Mouse (Mus musculus): ENCODE results near the gene Krt81. TPM values are rescaled to one million over a fixed set of nuclear protein-coding genes. Genes with fewer than 3 reads are reported as not detected.

Krt81 gene
- polyA plus RNA-seq, 1 experiment from 2014 or later: not detected

GRCm38 (mm10) chr15:101438555-101438954 is 25.0 kb downstream of the Krt81 start, which contains the start of gene Krt87:
Gene Krt87 (minus strand): TSS chr15:101438804.
- Histone ChIP-seq H3K27me3 (ENCODE audit: control insufficient read depth, insufficient read depth, low read length) (peaks cover 11% of the 10 kb centered on the region), H3K27ac (replicated peaks; ENCODE audit: low read depth, low read length) (no peak within 1 kb of the TSS), H3K4me1 (ENCODE audit: control insufficient read depth, insufficient read depth, low read length) (0 out of 2 replicates have a peak, but pooled peaks cover 6% of the 10 kb centered on the region), H3K36me3 (ENCODE audit: control insufficient read depth, insufficient read depth, low read length) (no peaks in the 10 kb centered on the region), H3K9ac (replicated peaks; ENCODE audit: low read length) (peak within 1 kb of the TSS; percentile 53), H3K4me2 (ENCODE audit: low read length) (peak within 1 kb of the TSS; percentile 72), H3K4me3 (replicated peaks; ENCODE audit: low read depth, low read length) (peak within 1 kb of the TSS; percentile 30), H3K9me3 (ENCODE audit: control insufficient read depth, low read length) (no peaks in the 10 kb centered on the region)
- DNase-seq: peak; percentile 61
- no peak for ATAC-seq (ENCODE audit: low FRiP score, low TSS enrichment)
- WGBS: 2% methylated on average over 34 of the region's 34 CpGs

- Histone ChIP-seq H3K4me3 (replicated peaks; ENCODE audit: low read depth, low read length) (no peak overlapping the region), H3K36me3 (ENCODE audit: control insufficient read depth, insufficient read depth, low read length) (no peaks in the 10 kb centered on the region), H3K27me3 (ENCODE audit: control insufficient read depth, insufficient read depth, low read length) (peaks cover 11% of the 10 kb centered on the region), H3K9ac (replicated peaks; ENCODE audit: low read length) (no peak overlapping the region), H3K9me3 (ENCODE audit: control insufficient read depth, low read length) (no peaks in the 10 kb centered on the region), H3K27ac (replicated peaks; ENCODE audit: low read depth, low read length) (no peak overlapping the region), H3K4me2 (ENCODE audit: low read length) (no peak overlapping the region), H3K4me1 (ENCODE audit: control insufficient read depth, insufficient read depth, low read length) (0 out of 2 replicates have a peak, but pooled peaks cover 6% of the 10 kb centered on the region)
- 94% methylated on average over 7 of the region's 7 CpGs for WGBS
- ATAC-seq (ENCODE audit: low FRiP score, low TSS enrichment) (no peak), DNase-seq (no peak)
These were observed 26.9 kb downstream of the Krt81 start for GRCm38 (mm10) chr15:101436611-101437010.

GRCm38 (mm10) chr15:101424914-101425313 is 38.6 kb downstream of the Krt81 start:
- no peak overlapping the region for H3K4me3 ChIP-seq (replicated peaks; ENCODE audit: low read depth, low read length)
- DNase-seq: no peak
- H3K27me3 ChIP-seq (ENCODE audit: control insufficient read depth, insufficient read depth, low read length): no peaks in the 10 kb centered on the region
- no peak overlapping the region for H3K9ac ChIP-seq (replicated peaks; ENCODE audit: low read length)
- H3K36me3 ChIP-seq (ENCODE audit: control insufficient read depth, insufficient read depth, low read length): no peaks in the 10 kb centered on the region
- H3K27ac ChIP-seq (replicated peaks; ENCODE audit: low read depth, low read length): no peak overlapping the region
- ATAC-seq (ENCODE audit: low FRiP score, low TSS enrichment): no peak
- 29% methylated on average over 5 of the region's 5 CpGs for WGBS
- no peaks in the 10 kb centered on the region for H3K9me3 ChIP-seq (ENCODE audit: control insufficient read depth, low read length)
- no peak overlapping the region for H3K4me2 ChIP-seq (ENCODE audit: low read length)
- H3K4me1 ChIP-seq (ENCODE audit: control insufficient read depth, insufficient read depth, low read length): no peaks in the 10 kb centered on the region

DNA sequence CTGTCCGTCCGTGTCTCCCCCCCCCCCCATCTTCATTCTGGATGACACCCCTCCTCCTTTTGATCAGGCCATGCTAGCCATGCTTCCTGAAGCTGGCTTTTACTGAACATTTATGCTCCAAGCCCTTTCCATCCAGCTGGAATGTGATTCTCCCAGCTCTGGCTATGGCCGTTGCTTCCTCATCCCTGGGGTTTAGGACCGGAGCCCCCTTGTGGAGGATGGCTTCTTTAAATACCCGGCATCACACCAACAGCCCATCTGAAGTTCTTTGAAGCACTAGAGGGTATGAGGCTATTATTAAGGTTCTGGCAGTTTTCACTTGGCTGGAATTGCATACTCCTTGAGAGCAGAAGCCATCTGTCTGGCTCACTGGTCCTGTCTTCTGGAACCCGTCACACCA is 42.6 kb downstream of the Krt81 start:
- H3K4me2 ChIP-seq (ENCODE audit: low read length): no peak overlapping the region
- WGBS: 57% methylated on average over 6 of the region's 6 CpGs
- no peak overlapping the region for H3K4me3 ChIP-seq (replicated peaks; ENCODE audit: low read depth, low read length)
- DNase-seq: peak; percentile 46
- no peak for ATAC-seq (ENCODE audit: low FRiP score, low TSS enrichment)
- no peaks in the 10 kb centered on the region for H3K9me3 ChIP-seq (ENCODE audit: control insufficient read depth, low read length)
- no peaks in the 10 kb centered on the region for H3K4me1 ChIP-seq (ENCODE audit: control insufficient read depth, insufficient read depth, low read length)
- no peak overlapping the region for H3K9ac ChIP-seq (replicated peaks; ENCODE audit: low read length)
- no peaks in the 10 kb centered on the region for H3K36me3 ChIP-seq (ENCODE audit: control insufficient read depth, insufficient read depth, low read length)
- no peak overlapping the region for H3K27ac ChIP-seq (replicated peaks; ENCODE audit: low read depth, low read length)
- no peaks in the 10 kb centered on the region for H3K27me3 ChIP-seq (ENCODE audit: control insufficient read depth, insufficient read depth, low read length)

DNA sequence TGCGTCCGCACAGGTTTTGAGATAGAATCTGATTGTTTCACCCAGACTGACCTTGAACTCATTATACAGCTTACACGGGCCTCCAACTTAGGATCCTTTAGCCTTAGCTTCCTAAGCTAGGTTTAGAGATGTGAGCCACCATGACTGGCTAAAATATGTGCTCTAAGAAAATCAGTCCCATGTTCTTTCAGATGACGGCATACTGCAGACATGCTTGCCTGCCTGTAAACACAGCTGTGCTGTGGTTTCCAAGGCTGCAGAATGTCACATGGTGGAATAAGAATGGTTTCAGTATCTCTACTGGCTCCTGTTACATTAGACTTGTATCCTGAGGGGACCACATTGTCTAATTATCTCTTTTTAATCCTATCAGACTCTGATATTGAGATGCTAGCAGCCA is 44.6 kb downstream of the Krt81 start:
- Histone ChIP-seq H3K36me3 (ENCODE audit: control insufficient read depth, insufficient read depth, low read length) (no peaks in the 10 kb centered on the region), H3K9ac (replicated peaks; ENCODE audit: low read length) (no peak overlapping the region), H3K27ac (replicated peaks; ENCODE audit: low read depth, low read length) (no peak overlapping the region), H3K4me2 (ENCODE audit: low read length) (no peak overlapping the region), H3K9me3 (ENCODE audit: control insufficient read depth, low read length) (no peaks in the 10 kb centered on the region), H3K4me1 (ENCODE audit: control insufficient read depth, insufficient read depth, low read length) (no peaks in the 10 kb centered on the region), H3K27me3 (ENCODE audit: control insufficient read depth, insufficient read depth, low read length) (no peaks in the 10 kb centered on the region), H3K4me3 (replicated peaks; ENCODE audit: low read depth, low read length) (no peak overlapping the region)
- ATAC-seq (ENCODE audit: low FRiP score, low TSS enrichment) (no peak), DNase-seq (no peak)
- 88% methylated on average over 4 of the region's 4 CpGs for WGBS

- H3K4me3 ChIP-seq (replicated peaks; ENCODE audit: low read depth, low read length): no peak overlapping the region
- H3K4me1 ChIP-seq (ENCODE audit: control insufficient read depth, insufficient read depth, low read length): no peaks in the 10 kb centered on the region
- H3K9me3 ChIP-seq (ENCODE audit: control insufficient read depth, low read length): no peaks in the 10 kb centered on the region
- H3K36me3 ChIP-seq (ENCODE audit: control insufficient read depth, insufficient read depth, low read length): no peaks in the 10 kb centered on the region
- DNase-seq: no peak
- ATAC-seq (ENCODE audit: low FRiP score, low TSS enrichment): no peak
- no peak overlapping the region for H3K27ac ChIP-seq (replicated peaks; ENCODE audit: low read depth, low read length)
- WGBS: 46% methylated on average over 11 of the region's 11 CpGs
- no peak overlapping the region for H3K9ac ChIP-seq (replicated peaks; ENCODE audit: low read length)
- peaks cover 9% of the 10 kb centered on the region for H3K27me3 ChIP-seq (ENCODE audit: control insufficient read depth, insufficient read depth, low read length)
- no peak overlapping the region for H3K4me2 ChIP-seq (ENCODE audit: low read length)
These were observed 48.6 kb downstream of the Krt81 start for GRCm38 (mm10) chr15:101414807-101415565.

- Histone ChIP-seq H3K27me3 (ENCODE audit: control insufficient read depth, insufficient read depth, low read length) (peaks cover 9% of the 10 kb centered on the region), H3K4me2 (ENCODE audit: low read length) (no peak overlapping the region), H3K27ac (replicated peaks; ENCODE audit: low read depth, low read length) (no peak overlapping the region), H3K9me3 (ENCODE audit: control insufficient read depth, low read length) (no peaks in the 10 kb centered on the region), H3K4me1 (ENCODE audit: control insufficient read depth, insufficient read depth, low read length) (no peaks in the 10 kb centered on the region), H3K4me3 (replicated peaks; ENCODE audit: low read depth, low read length) (no peak overlapping the region), H3K36me3 (ENCODE audit: control insufficient read depth, insufficient read depth, low read length) (no peaks in the 10 kb centered on the region), H3K9ac (replicated peaks; ENCODE audit: low read length) (no peak overlapping the region)
- DNase-seq (no peak), ATAC-seq (ENCODE audit: low FRiP score, low TSS enrichment) (no peak)
- WGBS: 57% methylated on average over 7 of the region's 7 CpGs
These were observed 49.5 kb downstream of the Krt81 start for GRCm38 (mm10) chr15:101413916-101414635.

DNA sequence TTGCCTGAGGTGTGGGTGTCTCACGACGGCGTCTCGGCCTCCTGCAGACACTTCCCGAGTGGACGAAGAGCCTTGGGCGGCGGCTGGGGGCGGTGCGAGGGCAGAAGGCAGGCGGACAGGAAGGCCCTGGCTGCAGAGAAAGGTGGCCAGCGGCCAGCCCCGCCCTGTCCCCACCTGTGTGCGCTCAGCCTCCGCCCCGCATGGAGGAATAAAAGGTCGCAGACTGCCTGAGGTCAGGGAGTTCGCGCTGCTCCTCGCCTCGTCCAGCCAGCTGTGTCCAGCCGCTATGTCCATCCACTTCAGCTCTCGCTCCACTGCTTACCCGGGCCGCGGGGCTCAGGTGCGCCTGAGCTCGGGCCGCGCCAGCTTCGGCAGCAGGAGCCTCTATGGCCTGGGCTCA is 51.4 kb downstream of the Krt81 start:
- Histone ChIP-seq H3K4me3 (replicated peaks; ENCODE audit: low read depth, low read length) (no peak overlapping the region), H3K9ac (replicated peaks; ENCODE audit: low read length) (no peak overlapping the region), H3K36me3 (ENCODE audit: control insufficient read depth, insufficient read depth, low read length) (no peaks in the 10 kb centered on the region), H3K27ac (replicated peaks; ENCODE audit: low read depth, low read length) (no peak overlapping the region), H3K4me2 (ENCODE audit: low read length) (no peak overlapping the region), H3K9me3 (ENCODE audit: control insufficient read depth, low read length) (no peaks in the 10 kb centered on the region), H3K4me1 (ENCODE audit: control insufficient read depth, insufficient read depth, low read length) (no peaks in the 10 kb centered on the region), H3K27me3 (ENCODE audit: control insufficient read depth, insufficient read depth, low read length) (peaks cover 9% of the 10 kb centered on the region)
- WGBS: 22% methylated on average over 31 of the region's 31 CpGs
- ATAC-seq (ENCODE audit: low FRiP score, low TSS enrichment): no peak
- DNase-seq: no peak

DNA sequence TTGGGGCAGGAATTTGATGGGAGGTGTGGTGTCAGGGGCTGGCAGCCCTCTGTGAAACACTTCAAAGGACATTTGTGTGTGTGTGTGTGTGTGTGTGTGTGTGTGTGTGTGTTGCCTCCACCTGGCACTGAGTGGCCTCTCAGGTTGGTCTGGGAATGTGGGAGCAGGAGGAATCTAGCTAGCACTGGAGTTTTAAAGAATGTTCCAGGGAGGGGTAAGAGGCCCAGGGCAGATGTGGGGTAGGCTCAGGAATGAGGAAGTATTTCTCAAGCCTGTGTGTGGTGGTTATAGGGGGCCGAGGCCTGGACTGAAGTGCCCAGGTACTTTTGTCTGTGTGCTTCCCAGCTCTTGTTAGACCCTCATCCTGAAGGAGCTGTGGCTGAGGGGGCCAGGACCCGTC is 52.8 kb downstream of the Krt81 start, which contains the start of gene Krt7:
Krt7 (plus strand) TSS at position 269 of the 400 bp plus-strand sequence.
- DNase-seq (no peak), ATAC-seq (ENCODE audit: low FRiP score, low TSS enrichment) (no peak)
- Histone ChIP-seq H3K4me2 (ENCODE audit: low read length) (no peak within 1 kb of the TSS), H3K9me3 (ENCODE audit: control insufficient read depth, low read length) (no peaks in the 10 kb centered on the region), H3K36me3 (ENCODE audit: control insufficient read depth, insufficient read depth, low read length) (no peaks in the 10 kb centered on the region), H3K27me3 (ENCODE audit: control insufficient read depth, insufficient read depth, low read length) (peaks cover 9% of the 10 kb centered on the region), H3K27ac (replicated peaks; ENCODE audit: low read depth, low read length) (no peak within 1 kb of the TSS), H3K4me3 (replicated peaks; ENCODE audit: low read depth, low read length) (no peak within 1 kb of the TSS), H3K9ac (replicated peaks; ENCODE audit: low read length) (no peak within 1 kb of the TSS), H3K4me1 (ENCODE audit: control insufficient read depth, insufficient read depth, low read length) (no peaks in the 10 kb centered on the region)
- 57% methylated on average over 2 of the region's 2 CpGs for WGBS
